Mouse (Mus musculus) layer of hippocampus, adult 11-12 months (tissue): Measurements from ENCODE around the gene Slc38a8.

Experiments used
- DNase-seq: peaks from one replicate; pipeline ENCODE4 v3.0.0; 2022; ENCODE audit warnings: low spot score

Slc38a8 gene

DNA sequence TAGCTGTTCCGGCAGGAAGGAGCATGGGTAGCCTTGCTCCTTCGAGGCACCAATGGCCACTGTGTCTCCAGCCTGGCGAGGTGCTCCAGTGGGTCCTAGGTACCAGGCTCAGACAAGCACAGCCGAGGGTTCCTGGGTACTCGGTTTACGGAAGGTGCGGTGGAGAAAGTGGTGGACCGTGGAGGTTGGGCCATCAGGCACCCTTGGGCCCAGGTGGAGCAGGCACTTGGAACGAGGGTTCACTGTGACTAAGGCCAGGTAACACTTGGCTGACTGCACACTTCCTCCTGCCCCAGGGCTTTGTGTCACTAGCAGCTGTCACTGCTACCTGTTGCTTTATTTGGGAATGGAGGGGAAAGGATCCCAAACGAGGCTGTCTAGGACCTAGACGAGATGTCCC lies 64.0 kb downstream of the Slc38a8 start:
- no peak for DNase-seq

GRCm38 (mm10) chr8:119436933-119437332 lies 64.6 kb downstream of the Slc38a8 start:
- DNase-seq, result no peak

- DNase-seq, result no peak
Observed at GRCm38 (mm10) chr8:119436331-119436730, 65.2 kb downstream of the Slc38a8 start.

- no peak for DNase-seq
Observed at GRCm38 (mm10) chr8:119435527-119435926, 66.0 kb downstream of the Slc38a8 start.

GRCm38 (mm10) chr8:119434569-119434968 lies 66.9 kb downstream of the Slc38a8 start:
- no peak for DNase-seq

DNA sequence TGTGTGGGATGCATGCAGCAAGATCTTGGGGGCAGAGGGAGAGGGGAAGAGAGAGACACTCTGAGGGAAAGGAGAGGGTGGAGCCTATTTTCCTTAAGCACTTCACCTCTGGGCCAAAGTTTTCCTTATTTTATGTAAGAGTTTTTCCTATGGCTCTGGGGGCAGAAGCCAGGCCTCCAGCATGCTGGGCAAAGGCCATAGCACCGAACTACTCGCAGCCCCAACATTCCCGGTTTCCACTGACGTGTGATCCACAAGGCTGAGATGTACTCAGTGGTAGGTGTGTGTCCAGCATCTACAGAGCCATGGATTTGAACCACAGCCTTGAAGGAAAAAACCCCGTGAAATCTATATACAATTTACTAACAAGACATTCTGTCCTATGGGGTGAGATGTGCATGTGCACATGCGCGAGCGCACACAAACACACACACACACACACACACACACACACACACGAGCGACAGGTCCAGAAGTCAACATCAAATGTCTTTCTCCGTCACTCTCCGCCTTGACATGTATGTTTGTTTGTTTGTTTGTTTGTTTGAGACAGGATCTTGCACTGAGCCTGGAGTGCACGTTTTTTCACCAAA lies 67.8 kb downstream of the Slc38a8 start, which contains the start of gene Osgin1:
Gene Osgin1, plus strand, starts transcription at position 543 of the 593 bp plus-strand sequence.
- no peak for DNase-seq

DNA sequence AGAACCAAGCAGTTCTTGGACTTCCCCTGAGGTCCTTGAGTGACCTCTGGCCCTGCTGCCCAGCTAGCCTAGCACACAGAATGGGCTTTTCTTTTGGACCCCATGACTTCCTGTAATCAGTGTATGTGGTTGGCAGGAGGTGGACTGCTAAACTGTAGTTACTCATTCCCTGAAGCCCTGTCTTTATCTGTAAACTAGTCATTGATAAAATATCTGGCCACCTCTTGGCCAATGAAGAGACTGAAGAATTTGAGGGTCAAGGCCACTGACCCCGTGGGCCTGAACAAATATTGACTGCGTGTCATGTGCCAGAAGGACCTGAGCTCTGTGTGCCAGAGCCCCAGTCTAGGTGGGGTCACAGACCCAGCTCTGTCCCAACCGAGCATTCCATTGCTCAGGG lies 69.1 kb downstream of the Slc38a8 start:
- no peak for DNase-seq

DNA sequence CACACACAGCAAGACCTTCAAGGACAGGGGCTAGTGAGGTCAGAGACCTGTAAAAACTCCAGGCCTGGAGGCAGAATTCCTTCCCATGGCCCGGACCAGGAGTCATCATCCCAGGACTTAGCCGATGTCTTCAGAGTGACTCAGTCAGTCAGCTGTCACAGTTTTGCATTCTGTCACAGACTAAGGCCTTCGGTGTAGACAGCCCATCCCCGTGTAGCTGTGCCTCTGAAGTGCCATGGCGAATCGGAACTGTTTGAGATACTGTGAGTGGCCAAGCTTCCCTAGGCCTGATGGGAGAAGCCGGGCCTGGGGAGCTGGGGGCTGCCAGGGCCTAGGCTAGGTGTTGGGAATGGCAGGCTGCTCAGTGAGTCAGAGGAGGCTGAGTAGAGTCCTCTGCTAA lies 70.8 kb downstream of the Slc38a8 start:
- no peak for DNase-seq

GRCm38 (mm10) chr8:119430250-119430649 lies 71.2 kb downstream of the Slc38a8 start:
- DNase-seq, result no peak
